Mouse (Mus musculus) ES-Bruce4 (cell line): Measurements from ENCODE around the gene Trdn.

ENCODE experiments used
- CTCF ChIP-seq: IDR thresholded peaks from one replicate; pipeline ENCODE4 v1.8.1; 2011; ENCODE audit warnings: low read depth, low read length
- POLR2A ChIP-seq: IDR thresholded peaks from one replicate; pipeline ENCODE4 v1.8.1; 2011; ENCODE audit warnings: low read length; ENCODE audit not compliant: insufficient read depth

- TF ChIP-seq POLR2A (no peak), CTCF (no peak)
Observed at GRCm38 (mm10) chr10:33370534-33370933, 290.2 kb downstream of the Trdn start.
